Mouse (Mus musculus) kidney, adult 18-20 months (tissue): ENCODE results near the gene Pcnp.
"Not testable (repeated sequence)": the region's sequence is repeated elsewhere in the genome, so short reads cannot be mapped to it uniquely, and the experiment has no call there.

Experiments used
- DNase-seq: peaks from one replicate; pipeline ENCODE4 v3.0.0; 2021

Gene Pcnp

GRCm38 (mm10) chr16:56029661-56030082, at the start of gene Pcnp:
Gene Pcnp (minus strand): TSS chr16:56029739.
- DNase-seq, result peak; percentile 97

- DNase-seq, result no peak
Measured at GRCm38 (mm10) chr16:56076121-56076869, 46.8 kb upstream of the Pcnp start.

DNA sequence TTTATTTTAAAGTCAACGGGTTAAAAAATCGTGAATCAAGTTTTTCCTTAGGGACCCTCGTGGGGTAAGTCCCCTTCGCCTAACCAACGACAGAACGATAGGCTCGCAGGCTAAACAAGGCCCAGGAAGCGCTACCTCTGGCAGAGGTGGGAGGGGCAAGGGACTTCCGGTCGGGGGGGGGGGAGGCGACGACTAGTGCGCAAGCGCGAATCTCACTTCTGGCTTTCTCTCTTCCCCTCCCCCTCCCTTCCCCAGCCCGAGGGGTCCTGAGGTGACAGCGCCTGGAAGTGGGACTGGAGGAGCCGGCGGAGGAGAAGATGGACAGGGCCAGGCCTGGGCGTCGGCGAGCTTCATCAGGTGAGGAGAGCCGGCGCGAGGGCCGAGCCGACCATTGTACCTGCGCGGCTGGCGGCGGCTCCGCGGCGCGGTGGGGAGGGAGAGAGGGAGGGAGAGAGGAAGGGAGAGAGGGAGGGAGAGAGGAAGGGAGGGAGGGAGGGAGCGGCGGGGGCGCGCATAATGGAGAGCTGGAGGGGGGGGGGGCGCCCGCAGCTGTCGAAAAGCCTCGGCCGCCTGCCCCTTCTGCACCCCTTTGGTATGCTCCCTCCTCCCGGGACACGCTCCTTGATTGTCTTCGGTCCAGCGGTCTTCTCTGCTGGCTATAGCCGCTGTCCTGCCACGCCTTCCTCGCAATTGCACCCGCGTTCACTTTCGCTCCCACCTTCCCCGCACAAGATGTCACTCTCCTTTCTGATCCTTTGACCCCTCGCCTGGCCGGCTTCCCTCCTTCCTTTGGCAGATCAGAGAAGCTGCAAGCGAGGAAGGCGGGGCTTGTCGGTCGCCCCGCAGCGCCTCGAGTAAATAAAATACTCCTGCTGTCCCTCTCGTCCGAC, 45.9 kb upstream of the Pcnp start:
- peak; percentile 88 for DNase-seq

GRCm38 (mm10) chr16:56074565-56074964, 45.0 kb upstream of the Pcnp start:
- no peak for DNase-seq

DNA sequence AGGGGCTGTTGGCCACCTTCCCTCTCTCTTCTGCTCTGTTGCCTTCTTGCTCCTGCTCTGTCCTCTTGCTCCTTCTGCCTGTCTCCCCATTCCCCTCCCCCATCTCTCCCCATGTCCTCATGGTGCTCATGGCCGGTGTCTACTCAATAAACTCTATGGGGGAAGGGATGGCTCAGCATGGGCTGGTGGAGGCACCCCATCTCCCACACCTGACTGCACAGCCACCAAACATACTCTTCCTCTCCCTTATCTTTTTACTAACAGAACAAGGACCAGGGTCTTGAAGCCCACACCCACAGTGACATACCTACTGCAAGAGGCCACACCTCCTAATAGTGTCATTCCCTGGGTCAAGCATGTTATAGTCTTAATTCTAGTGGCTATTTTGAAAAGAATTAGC, 44.6 kb upstream of the Pcnp start:
- DNase-seq, result no peak

DNA sequence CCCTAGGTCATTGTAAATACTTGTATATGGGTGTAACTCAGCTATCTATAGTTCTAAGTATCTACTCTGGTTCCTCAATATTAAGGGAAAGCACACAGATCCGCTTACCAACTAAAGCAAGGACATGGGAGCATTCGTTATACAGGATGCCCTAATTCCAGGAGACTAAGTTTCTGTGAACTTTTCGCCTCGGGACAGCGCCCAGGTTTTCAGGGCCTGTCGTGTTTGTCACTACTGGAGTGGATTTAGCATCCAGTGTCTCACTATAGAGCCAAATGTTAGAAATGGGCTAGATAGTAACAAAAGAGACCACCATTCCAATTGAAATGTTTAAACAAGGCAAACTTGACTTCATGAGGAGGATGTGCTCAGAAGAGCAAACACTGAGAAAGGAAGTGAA, 43.6 kb upstream of the Pcnp start:
- not testable (repeated sequence) for DNase-seq

- DNase-seq, result no peak
Measured at GRCm38 (mm10) chr16:56072533-56072932, 43.0 kb upstream of the Pcnp start.

- no peak for DNase-seq
Measured at GRCm38 (mm10) chr16:56071317-56072232, 42.0 kb upstream of the Pcnp start.

- DNase-seq, result no peak
Measured at GRCm38 (mm10) chr16:56068523-56069070, 39.1 kb upstream of the Pcnp start.

- DNase-seq, result no peak
Measured at GRCm38 (mm10) chr16:56066113-56066512, 36.6 kb upstream of the Pcnp start.

- DNase-seq, result peak; percentile 59
Measured at GRCm38 (mm10) chr16:56064334-56064990, 34.9 kb upstream of the Pcnp start.

- no peak for DNase-seq
Measured at GRCm38 (mm10) chr16:56062981-56063380, 33.4 kb upstream of the Pcnp start.

DNA sequence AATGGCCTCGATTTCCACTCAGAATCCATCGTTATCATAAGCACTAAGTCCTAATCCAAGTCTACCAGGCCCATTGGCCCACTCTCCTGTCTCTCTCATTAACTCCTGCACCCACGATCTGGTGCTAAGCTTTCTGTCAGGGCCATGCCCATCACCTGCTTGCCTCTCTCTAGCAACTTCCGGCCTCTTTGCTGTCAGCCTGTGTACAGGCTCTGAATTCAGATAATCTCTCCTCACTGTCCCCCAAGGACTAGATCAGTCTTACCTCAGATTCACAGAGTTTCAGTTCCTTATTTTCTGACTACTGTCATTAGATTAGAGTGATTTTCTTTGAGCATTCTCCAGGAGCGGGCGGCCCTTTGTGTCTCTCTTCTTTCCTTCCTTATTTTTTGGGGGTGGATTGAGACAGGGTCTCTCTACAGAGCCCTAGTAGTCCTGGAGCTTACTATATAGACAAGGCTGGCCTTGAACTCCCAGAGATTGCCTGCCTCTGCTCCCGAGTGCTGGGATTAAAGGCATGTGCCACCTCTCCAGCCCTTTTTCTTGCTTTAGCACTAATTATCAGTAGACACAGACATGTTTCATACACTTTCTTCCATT, 32.6 kb upstream of the Pcnp start:
- DNase-seq, result no peak

DNA sequence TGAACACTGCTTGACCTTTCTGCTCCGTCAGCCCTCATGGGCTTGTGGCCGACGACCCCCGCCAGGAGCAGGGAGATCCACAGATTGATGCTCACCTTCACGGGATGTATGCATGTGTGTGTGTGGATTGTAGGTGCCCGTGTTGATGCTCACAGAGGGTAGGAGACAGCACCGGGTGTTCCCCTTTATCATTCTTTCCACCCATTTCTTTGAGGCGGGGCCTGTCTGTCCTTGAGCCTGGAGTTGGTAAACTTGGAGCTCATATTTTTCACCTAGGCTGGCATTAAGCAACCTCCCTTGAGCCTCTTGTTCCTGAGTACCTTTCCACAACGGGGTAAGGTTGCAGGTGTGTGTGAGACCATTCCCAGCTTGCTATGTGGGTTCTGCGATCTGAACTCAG, 28.6 kb upstream of the Pcnp start:
- DNase-seq, result no peak

GRCm38 (mm10) chr16:56056944-56057590, 27.5 kb upstream of the Pcnp start:
- no peak for DNase-seq

DNA sequence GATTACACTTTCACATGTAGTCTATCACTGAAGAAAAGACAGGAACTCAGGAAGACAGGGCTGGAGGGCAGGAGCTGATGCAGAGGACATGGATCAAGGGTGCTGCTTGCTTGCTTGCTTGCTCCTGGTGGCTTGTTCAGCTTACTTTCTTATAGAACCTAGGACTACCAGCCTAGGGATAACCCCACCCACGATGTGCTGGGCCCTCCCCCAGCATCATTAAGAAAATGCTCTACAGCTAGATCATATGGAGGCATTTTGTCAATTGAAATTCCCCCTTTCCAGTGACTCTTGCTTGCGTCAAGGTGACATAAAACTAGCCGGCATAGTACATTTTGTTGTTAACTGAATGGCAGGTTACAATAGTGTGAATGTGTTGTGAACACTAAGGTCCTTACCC, 26.4 kb upstream of the Pcnp start:
- DNase-seq, result no peak

GRCm38 (mm10) chr16:56048038-56048437, 18.5 kb upstream of the Pcnp start, which contains the start of gene Senp7:
Gene Senp7 (plus strand): TSS chr16:56048338.
- not testable (repeated sequence) for DNase-seq

DNA sequence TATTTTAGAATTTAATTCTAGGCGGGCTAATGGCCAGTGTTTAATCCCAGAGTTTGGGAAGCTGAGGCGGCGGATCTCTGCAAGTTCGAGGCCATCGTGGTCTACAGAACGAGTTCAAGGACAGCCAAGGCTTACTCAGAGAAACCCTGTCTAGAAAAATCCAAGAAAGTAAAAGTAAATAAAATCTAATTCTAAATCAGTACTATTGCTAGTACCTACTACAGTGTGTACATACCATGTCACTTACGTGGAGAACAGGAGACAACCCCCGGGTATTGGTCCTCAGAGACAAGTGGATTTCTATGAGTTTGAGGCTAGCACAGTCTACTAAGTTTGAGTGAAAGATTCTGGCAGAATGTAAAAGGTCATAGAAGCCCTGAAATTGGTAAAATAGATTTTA, 8.6 kb upstream of the Pcnp start:
- no peak for DNase-seq

DNA sequence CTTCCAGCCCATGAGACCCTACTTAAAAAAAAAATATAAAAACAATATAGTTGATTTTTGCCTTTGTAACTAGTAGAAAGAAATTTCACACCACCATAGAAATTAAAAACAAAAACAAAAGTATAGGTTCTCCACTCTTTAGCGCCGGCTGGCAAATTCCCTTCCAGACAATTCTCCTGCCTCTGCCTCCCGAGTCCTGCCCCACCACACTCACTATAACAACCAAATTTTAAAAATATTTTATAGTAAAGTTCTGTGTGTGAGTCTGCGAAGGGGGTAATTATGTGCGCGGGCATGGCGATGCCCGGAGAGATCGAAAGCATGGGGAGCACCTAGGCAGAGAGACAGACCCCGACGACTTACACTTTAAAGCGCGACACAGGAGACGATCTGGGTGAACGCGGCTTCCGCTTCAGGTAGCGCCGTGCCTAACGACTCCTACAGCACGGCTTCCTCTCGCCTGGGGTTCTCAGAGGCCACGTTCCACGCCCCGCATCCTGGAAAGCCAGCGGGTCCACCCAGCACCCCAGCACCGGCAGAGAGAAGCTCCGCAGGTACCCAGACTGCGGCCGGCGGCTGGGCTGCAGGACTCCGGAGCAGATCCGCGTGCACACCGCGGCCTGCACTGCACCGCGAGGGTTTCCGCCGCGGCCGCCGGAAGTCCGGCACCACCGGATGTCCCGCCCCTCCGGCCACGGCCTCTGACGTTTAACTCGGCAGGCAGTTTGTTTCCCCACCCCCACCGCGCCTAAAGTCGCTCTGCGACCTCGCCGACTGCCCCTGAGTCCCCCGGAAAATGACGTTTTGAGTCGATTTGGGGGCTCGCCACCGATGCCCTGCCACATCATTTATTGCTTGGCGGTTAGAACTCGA, 7.8 kb upstream of the Pcnp start, which contains the start of gene Trmt10c:
TSS of gene Trmt10c (minus strand) at position 682 of the 873 bp plus-strand sequence.
- DNase-seq, result peak; percentile 94

GRCm38 (mm10) chr16:56036501-56036900, 7.0 kb upstream of the Pcnp start:
- DNase-seq, result no peak
